Mouse (Mus musculus): ENCODE measurements around the gene Pex1.
"Not testable (repeated sequence)": the region's sequence is repeated elsewhere in the genome, so short reads cannot be mapped to it uniquely, and the experiment has no call there.

Gene Pex1

DNA sequence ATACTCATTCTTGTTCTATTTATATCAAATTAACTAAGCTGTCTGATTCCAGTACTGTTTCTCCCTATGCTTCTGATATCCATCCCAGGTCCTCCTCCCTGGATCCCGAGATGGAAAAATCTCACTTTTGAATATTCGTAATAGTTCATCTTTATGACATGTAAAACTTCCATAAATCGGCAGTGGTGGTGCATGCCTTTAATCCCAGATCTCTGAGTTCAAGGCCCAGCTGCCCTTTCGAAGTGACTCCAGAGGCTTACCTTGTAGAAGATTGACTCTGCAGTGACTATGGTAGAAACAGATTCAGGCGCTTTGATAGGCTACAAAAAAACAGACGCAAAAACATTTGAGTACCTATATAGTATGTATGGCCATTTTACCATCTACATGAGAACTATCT lies 48.8 kb downstream of the Pex1 start:
- DNase-seq (ENCODE audit: low read depth, low spot score), result no peak

DNA sequence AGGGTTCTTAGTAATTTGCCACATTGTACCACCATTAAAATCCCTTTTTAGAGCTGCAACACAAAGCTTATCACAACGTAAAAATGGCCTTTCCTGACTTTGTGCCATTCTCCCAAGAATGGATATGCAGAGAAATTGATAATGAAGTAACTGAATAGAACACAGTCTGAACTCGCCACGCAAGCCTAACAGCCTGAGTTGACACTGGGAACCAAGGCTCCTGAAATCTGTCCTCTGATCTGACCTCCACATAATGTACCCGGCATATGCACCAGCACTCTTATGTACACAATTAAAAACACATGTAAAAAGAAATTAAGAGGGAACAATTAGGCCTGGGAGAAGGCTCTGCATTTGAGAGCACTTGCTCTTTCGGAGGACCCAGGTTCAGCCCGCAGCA lies 49.5 kb downstream of the Pex1 start:
- no peak for DNase-seq (ENCODE audit: low read depth, low spot score)

DNA sequence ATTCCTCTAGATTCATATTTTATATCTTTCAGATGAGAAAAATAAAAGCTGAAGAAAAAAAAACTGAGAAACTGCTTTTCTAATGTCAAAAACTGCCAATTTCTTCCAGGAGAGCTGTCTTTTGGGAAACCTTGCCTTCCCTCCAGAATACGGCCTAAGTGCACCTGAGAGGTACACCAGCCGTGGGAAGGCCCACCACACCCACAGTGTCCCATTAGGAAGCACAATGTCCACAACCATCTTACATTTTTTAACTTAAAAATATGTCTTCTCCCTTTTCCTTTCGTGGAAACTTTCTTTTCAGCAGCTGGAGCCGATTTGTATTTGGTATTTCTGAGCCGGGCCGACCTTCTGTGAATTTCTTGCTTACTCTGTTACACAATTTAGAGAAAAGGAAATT lies 50.7 kb downstream of the Pex1 start:
- DNase-seq (ENCODE audit: low read depth, low spot score), result no peak

DNA sequence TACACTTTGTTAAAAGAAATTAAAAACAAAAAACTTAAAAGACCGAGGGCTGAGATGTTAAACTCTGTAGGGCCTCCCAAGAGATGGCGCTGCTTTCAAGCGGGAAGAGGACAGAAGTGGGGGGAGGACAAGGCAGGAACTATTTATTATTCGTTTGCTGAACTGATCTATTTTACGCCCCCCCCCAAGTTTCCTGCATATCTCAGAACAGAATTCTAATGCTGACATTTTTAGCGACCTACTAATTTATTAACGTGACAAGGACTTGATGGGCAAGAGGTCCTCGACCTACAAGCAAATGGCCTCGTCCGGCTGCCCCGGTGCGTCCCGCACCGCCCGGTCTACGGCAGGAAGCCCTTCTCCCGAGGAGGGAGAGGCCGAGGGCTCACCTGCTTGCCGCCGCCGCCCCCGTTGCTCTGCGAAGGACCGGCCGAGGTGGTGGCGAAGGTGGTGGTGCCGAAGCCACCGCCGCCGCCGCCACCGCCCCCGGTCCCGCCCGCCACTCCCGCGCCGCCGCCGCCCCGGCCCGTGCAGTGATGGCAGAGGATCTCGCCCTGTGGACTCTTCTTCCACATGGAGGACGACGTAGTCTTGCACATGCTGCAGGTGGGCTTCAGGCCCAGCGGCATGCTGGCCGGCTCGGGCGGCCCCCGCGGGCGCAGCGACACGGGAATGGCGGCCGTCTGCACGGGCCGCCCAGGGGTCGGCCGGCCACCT lies 51.3 kb downstream of the Pex1 start:
- peak; percentile 63 for DNase-seq (ENCODE audit: low read depth, low spot score)

DNA sequence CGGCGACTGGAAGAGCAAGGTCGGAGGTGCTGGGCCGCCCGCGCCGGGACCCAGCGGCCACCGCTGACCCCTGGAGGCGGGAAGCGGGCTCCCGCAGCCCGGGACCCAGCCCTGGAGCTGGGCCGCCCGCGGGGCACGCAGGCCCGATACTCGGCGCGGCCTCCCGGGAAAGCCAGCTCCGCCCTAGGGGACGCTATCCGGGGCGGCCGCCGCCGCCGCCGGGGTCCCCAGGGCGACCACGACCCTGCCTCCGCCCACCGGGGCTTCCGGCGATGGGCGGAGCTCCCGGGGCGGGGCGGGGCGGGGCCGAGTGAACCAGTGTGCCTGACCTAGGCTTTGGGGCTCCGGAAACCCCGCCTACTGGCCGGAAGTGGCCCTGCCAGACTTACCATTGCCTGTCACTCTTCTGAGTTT lies 51.8 kb downstream of the Pex1 start:
- peak; percentile 58 for DNase-seq (ENCODE audit: low read depth, low spot score)

DNA sequence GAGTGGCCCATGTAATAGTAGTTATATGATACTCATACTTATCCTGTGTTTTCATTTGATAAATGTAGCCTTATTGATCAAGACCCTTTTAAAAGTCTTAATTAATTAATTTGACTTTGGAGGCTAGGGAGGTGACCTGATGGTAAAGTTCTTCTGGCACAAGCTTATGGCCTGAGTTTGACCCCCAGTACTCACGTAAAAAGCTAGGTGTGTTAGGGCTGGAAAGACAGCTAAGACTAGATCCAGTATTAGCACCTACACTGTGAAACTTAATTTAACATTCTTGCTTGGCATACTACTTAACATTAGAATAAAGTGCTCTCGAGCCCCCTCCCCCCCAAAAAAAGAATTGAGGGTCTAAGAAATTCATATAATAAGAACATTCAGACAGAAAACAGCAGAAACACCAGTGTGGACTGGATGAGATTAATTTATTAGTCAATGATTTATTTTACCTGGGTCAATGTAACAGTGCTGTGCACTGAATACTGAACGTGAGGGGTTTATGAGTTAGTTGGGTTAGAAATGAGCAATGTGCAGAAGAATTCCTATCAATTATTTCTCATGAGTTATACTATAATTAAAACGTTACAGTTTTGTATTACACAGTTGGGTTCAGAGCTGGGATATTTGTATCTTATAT lies 52.5 kb downstream of the Pex1 start:
- no peak for DNase-seq (ENCODE audit: low read depth, low spot score)

DNA sequence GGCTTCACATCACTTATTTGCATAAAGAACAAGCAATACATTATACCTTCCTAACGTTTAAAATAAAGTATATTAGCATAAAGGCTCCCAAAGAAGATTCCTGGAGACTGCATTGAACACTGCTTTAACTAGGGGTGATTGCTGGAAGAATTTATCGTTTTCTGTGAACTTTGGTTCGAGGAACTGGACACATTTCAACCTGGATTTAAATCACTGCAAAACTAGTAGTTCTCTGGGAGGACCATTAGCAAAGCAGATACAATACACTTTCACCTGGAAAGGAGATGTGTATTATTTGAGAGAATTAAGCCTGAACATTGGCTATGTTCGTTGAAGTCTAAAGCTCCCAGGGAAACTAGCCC lies 53.0 kb downstream of the Pex1 start:
- no peak for DNase-seq (ENCODE audit: low read depth, low spot score)

DNA sequence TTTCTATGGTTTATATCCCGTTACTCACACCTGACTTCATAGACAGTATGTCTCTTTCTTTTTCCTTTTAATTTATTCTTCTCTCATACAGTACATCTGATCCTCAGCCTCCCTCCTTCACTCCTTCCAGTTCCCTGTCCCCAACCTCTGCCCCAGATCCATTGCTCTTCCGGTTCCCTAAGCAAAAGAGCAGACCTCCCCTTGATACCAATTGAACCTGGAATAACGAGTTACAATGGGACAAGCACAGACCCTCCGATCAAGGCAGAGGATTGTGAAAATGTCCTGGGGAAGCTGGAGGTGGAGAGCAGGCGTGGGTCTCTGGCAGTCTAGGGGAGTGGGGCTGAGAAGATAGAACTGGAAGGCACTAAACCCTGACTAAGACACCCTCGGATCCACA lies 55.0 kb downstream of the Pex1 start, which contains the start of gene Tmbim7:
Gene Tmbim7 (plus strand): TSS at position 301 of the 400 bp plus-strand sequence.
- no peak for DNase-seq (ENCODE audit: low read depth, low spot score)

DNA sequence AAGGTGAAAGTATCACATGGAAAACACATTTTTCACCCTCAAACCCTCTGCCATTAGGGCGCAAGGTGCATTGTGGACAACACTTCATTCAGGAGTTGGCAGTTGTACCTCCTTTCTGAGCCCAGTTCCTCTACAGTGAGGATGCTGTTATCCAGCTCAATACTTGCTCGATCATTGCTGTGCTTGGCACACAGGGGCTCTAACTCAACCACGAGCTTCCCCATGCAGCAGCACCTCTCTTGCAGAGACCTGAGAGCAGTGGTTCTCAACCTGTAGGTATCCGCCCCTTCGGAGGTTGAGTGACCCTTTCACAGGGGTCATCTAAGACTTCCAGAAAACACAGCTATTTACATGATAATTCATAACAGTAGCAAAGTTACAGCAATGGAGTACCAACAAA lies 55.8 kb downstream of the Pex1 start:
- DNase-seq (ENCODE audit: low read depth, low spot score), result no peak

DNA sequence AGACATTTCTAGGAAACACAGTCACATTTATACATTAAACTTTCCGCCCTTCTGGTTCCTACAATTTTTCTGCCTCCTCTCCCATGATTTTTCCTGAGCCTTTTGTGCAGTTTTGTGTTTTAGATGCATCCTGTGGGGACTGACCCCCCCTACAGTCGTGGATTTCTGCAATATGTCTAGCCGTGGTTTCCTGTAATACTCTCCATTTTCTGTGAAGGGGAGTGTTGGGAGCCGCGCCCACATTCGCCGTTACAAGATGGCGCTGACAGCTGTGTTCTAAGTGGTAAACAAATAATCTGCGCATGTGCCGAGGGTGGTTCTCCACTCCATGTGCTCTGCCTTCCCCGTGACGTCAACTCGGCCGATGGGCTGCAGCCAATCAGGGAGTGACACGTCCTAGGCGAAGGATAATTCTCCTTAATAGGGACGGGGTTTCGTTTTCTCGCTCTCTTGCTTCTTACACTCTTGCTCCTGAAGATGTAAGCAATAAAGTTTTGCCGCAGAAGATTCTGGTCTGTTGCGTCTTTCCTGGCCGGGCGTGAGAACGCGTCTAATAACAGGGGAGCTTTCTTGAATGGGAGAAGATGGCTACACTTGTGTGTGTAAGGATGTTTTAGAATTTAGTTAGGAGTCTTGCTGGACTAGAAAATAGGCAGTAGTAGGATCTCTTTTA lies 57.2 kb downstream of the Pex1 start:
- DNase-seq (ENCODE audit: low read depth, low spot score), result not testable (repeated sequence)

DNA sequence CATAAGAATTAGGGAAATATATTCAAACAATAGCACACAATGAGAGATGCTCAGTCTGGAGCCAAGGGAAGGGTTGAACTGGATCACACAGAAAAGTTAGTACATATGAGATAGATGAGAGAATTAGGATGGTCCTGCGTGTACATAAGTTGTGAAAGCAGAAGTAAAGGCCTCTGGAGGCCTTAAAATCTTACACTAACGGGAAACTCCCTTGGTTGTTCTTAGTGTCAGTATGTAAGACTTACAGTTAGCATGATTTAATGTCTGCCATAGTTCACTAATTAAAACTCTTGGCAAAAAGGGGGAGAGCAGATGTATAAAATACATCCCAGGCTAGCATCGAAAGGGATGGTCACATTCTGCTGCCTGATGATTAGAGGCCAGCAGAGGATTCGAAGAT lies 57.9 kb downstream of the Pex1 start:
- no peak for DNase-seq (ENCODE audit: low read depth, low spot score)

DNA sequence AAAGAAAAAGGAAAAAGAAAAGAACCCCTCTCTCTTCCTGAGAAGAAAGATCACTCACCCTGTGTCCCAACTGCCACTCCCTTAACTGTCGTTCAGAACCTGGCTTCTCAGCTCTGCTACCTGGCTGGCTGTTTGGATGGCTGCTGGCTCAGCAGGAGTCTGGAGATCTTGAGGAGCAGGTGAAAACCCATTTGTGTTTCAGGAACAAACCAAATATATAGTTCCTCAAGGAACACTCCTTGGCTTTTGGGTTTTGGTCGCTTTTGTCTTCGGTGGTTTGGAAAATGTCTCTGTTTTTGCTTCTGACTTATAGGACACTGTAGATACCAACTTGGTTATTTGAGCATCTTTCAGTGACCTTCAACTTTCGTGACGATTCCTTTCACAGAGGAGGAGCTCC lies 61.2 kb downstream of the Pex1 start, which contains the start of gene Gatad1:
Gene Gatad1 (minus strand): TSS at position 101 of the 400 bp plus-strand sequence.
- no peak for DNase-seq (ENCODE audit: low read depth, low spot score)

DNA sequence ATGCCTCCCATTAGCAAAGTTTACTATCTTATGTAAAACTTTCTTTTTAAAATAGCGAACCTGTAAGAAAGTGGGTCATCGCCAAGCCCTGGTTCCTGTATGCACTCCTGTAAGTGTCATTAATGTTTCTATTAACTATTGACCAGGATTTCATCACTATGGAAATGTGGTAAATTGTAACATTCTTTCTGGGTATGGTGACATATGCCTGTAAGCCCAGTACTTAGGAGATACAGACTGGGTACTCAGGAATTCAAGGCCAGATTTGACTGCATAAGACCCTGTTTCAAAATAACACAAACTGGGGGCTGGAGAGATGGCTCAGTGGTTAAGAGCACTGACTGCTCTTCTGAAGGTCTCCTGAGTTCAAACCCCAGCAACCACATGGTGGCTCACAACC lies 69.4 kb downstream of the Pex1 start:
- DNase-seq (ENCODE audit: low read depth, low spot score), result no peak

DNA sequence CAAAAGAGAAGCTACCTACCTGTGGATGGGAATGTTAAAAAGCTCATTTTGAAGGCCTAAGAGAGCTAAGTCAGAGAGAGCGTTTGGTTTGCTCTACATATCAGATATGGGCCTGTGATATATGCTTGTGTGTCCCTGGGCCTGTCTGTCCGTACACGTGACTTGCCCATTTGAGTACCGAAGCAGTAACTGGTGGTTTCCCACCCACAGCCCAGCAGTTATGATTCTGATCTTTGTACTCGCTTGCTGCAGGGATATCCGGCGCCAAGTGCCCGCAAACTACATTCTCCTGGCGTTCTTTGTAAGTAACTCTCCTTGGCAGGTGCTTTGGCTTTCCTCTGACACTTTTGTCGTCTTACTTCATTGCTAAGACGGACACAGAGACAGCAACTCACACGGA lies 70.7 kb downstream of the Pex1 start:
- DNase-seq (ENCODE audit: low read depth, low spot score), result no peak

DNA sequence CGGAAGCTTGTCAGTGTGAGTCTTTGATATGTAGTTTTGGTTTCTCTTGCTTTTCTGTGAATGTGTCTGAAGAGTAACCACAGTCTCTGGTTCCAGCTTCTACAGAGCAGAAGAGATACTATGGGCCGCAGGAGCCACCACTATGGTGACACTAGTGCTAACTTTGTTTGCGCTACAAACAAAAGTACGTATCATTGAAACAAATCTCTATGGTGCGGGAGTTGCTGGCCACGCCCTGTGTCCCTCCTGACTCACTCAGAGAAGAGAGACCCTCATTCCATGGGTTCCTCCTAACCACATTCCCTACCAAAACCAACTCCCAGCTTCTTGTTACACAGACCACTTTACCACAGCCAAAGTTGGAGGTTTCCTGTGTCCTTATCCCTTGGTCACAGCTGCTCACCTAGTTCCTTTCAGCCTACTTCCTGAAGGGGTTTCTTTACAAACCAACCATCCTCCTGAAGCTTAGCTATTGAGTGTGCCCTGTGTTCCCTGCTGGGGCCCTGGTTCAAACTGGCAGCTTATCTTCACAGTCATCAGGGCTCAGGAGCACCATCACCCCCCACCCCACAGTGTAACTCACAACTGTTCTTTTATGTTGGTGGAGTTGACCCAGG lies 74.2 kb downstream of the Pex1 start:
- no peak for DNase-seq (ENCODE audit: low read depth, low spot score)

All from telencephalon, adult 2 months (tissue).